Mouse (Mus musculus) activated CD4-positive, CD25-positive, alpha-beta regulatory T cell, adult 4 months (primary cell): ENCODE data around the gene Glrx5. TPM values are rescaled to one million over a fixed set of nuclear protein-coding genes. Genes with fewer than 3 reads are reported as not detected.

Experiments
- ATAC-seq: one replicate; pipeline ENCODE4 v1.8.0; 2017
- polyA plus RNA-seq, 2 experiments: library from polyadenylated mRNA; unstranded; fragments of 100-300 nt; shearing (Covaris generic); gene quantifications; one replicate each; pipeline ENCODE4 v1.2.1; 2017

Gene Glrx5
- polyA plus RNA-seq, result 1 to 10 TPM; 6.5 to 7.7 TPM

GRCm38 (mm10) chr12:105032147-105032831 is at the start of gene Glrx5:
Gene Glrx5 (plus strand): TSS chr12:105032688.
- ATAC-seq, result peak; percentile 92

- ATAC-seq, result no peak
These were observed 49.0 kb upstream of the Glrx5 start for GRCm38 (mm10) chr12:104983476-104983875.

- ATAC-seq, result no peak
These were observed 47.4 kb upstream of the Glrx5 start for GRCm38 (mm10) chr12:104985088-104985487.

- no peak for ATAC-seq
These were observed 46.5 kb upstream of the Glrx5 start for GRCm38 (mm10) chr12:104986001-104986400.

GRCm38 (mm10) chr12:104986781-104987180 is 45.7 kb upstream of the Glrx5 start:
- no peak for ATAC-seq

GRCm38 (mm10) chr12:104987936-104988335 is 44.6 kb upstream of the Glrx5 start:
- ATAC-seq, result no peak

- peak; percentile 97 for ATAC-seq
These were observed 41.6 kb upstream of the Glrx5 start for GRCm38 (mm10) chr12:104990741-104991454.

- no peak for ATAC-seq
These were observed 40.3 kb upstream of the Glrx5 start for GRCm38 (mm10) chr12:104992123-104992741.

- ATAC-seq, result no peak
These were observed 39.6 kb upstream of the Glrx5 start for GRCm38 (mm10) chr12:104992838-104993237.

- no peak for ATAC-seq
These were observed 37.1 kb upstream of the Glrx5 start for GRCm38 (mm10) chr12:104995259-104995876.

GRCm38 (mm10) chr12:104996012-104996728 is 36.3 kb upstream of the Glrx5 start:
- ATAC-seq, result no peak

- no peak for ATAC-seq
These were observed 35.3 kb upstream of the Glrx5 start for GRCm38 (mm10) chr12:104997159-104997558.

GRCm38 (mm10) chr12:104997641-104998293 is 34.7 kb upstream of the Glrx5 start:
- ATAC-seq, result no peak

GRCm38 (mm10) chr12:104998541-104998940 is 33.9 kb upstream of the Glrx5 start:
- ATAC-seq, result no peak

GRCm38 (mm10) chr12:104999171-104999570 is 33.3 kb upstream of the Glrx5 start:
- no peak for ATAC-seq

GRCm38 (mm10) chr12:105000487-105001283 is 31.8 kb upstream of the Glrx5 start:
- peak; percentile 62 for ATAC-seq

GRCm38 (mm10) chr12:105001317-105001716 is 31.2 kb upstream of the Glrx5 start:
- peak; percentile 3 for ATAC-seq

GRCm38 (mm10) chr12:105002340-105003132 is 30.0 kb upstream of the Glrx5 start:
- no peak for ATAC-seq

- ATAC-seq, result no peak
These were observed 29.3 kb upstream of the Glrx5 start for GRCm38 (mm10) chr12:105003158-105003557.

GRCm38 (mm10) chr12:105003715-105004114 is 28.8 kb upstream of the Glrx5 start:
- no peak for ATAC-seq
